Mouse (Mus musculus) embryonic facial prominence, embryonic 14.5 days (tissue): ENCODE data around the gene Omp. TPM values are rescaled to one million over a fixed set of nuclear protein-coding genes. Genes with fewer than 3 reads are reported as not detected.

ENCODE experiments used
- ATAC-seq: fragments of 200-750 bp; cut with Nextera tagmentation; 2 replicates; pipeline ENCODE4 v1.8.0; 2017; ENCODE audit warnings: low read depth, moderate number of reproducible peaks, moderate TSS enrichment
- DNase-seq: peaks from one replicate; pipeline ENCODE4 v3.0.0-alpha.2; 2015; ENCODE audit warnings: low spot score
- H3K27ac ChIP-seq: fragments of 300-500 bp; sonication (generic); replicated peaks from 2 replicates; pipeline ENCODE4 v1.5.1; 2014; ENCODE audit warnings: low read depth, mild to moderate bottlenecking, low read length, moderate library complexity
- H3K27me3 ChIP-seq: fragments of 300-500 bp; sonication (generic); replicated peaks from 2 replicates; pipeline ENCODE4 v1.6.1; 2014; ENCODE audit warnings: low read length; ENCODE audit not compliant: control insufficient read depth, insufficient read depth
- H3K36me3 ChIP-seq: fragments of 300-500 bp; sonication (generic); 2 replicates; pipeline ENCODE4 v1.6.1; 2014; ENCODE audit warnings: low read length, mixed read lengths; ENCODE audit not compliant: control insufficient read depth, insufficient read depth
- H3K4me1 ChIP-seq: fragments of 300-500 bp; sonication (generic); 2 replicates; pipeline ENCODE4 v1.6.1; 2014; ENCODE audit warnings: antibody characterized with exemption, low read length; ENCODE audit not compliant: control insufficient read depth, insufficient read depth
- H3K4me2 ChIP-seq: fragments of 300-500 bp; sonication (generic); 2 replicates; pipeline ENCODE4 v1.6.1; 2014; ENCODE audit warnings: low read depth, mild to moderate bottlenecking, low read length, moderate library complexity, mixed read lengths
- H3K4me3 ChIP-seq: fragments of 300-500 bp; sonication (generic); 2 replicates; pipeline ENCODE4 v1.5.1; 2014; ENCODE audit warnings: low read depth, mild to moderate bottlenecking, low read length
- H3K9ac ChIP-seq: fragments of 300-500 bp; sonication (generic); 2 replicates; pipeline ENCODE4 v1.6.1; 2014; ENCODE audit warnings: low read depth, mild to moderate bottlenecking, low read length, moderate library complexity, mixed read lengths
- H3K9me3 ChIP-seq: fragments of 300-500 bp; sonication (generic); 2 replicates; pipeline ENCODE4 v1.6.1; 2016; ENCODE audit warnings: low read length; ENCODE audit not compliant: control insufficient read depth
- WGBS: fragments of 180-500 bp; shearing (Covaris S2); extraction: QIAGEN DNeasy Blood & Tissue Kit; methylation state at CpG from one replicate; pipeline ENCODE4 v1.1.7; 2014; 5-methylcytosine and 5-hydroxymethylcytosine counted together
- polyA plus RNA-seq: library from polyadenylated mRNA; unstranded; fragments of >200 nt; fragmentation: Nextera tagmentation; extraction: Ambion mirVana; gene quantifications from 2 replicates; pipeline ENCODE4 v1.2.1, GENCODE M21; 2014

Gene Omp
- polyA plus RNA-seq, 1 experiment from 2014 or later, result 4.8 TPM

- DNase-seq, result no peak
- Histone ChIP-seq H3K9ac (no peak overlapping the region), H3K36me3 (no peaks in the 10 kb centered on the region), H3K4me2 (no peak overlapping the region), H3K9me3 (no peaks in the 10 kb centered on the region), H3K27me3 (no peaks in the 10 kb centered on the region), H3K27ac (no peak overlapping the region), H3K4me3 (no peak overlapping the region), H3K4me1 (0 out of 2 replicates have a peak, but pooled peaks cover 6% of the 10 kb centered on the region)
- ATAC-seq, result no peak
- 57% methylated on average over 3 of the region's 3 CpGs for WGBS
These were observed 4.1 kb downstream of the Omp start for GRCm38 (mm10) chr7:98141206-98141605.

GRCm38 (mm10) chr7:98140597-98140996 lies 4.7 kb downstream of the Omp start:
- no peaks in the 10 kb centered on the region for H3K36me3 ChIP-seq
- no peaks in the 10 kb centered on the region for H3K9me3 ChIP-seq
- no peak for ATAC-seq
- H3K4me3 ChIP-seq, result no peak overlapping the region
- H3K4me1 ChIP-seq, result 0 out of 2 replicates have a peak, but pooled peaks cover 6% of the 10 kb centered on the region
- H3K27me3 ChIP-seq, result no peaks in the 10 kb centered on the region
- H3K9ac ChIP-seq, result no peak overlapping the region
- 32% methylated on average over 2 of the region's 2 CpGs for WGBS
- no peak overlapping the region for H3K4me2 ChIP-seq
- DNase-seq, result no peak
- no peak overlapping the region for H3K27ac ChIP-seq

GRCm38 (mm10) chr7:98139216-98139615 lies 6.1 kb downstream of the Omp start:
- Histone ChIP-seq H3K36me3 (no peaks in the 10 kb centered on the region), H3K27me3 (no peaks in the 10 kb centered on the region), H3K9me3 (no peaks in the 10 kb centered on the region), H3K4me1 (0 out of 2 replicates have a peak, but pooled peaks cover 6% of the 10 kb centered on the region), H3K27ac (no peak overlapping the region), H3K9ac (no peak overlapping the region), H3K4me2 (no peak overlapping the region), H3K4me3 (no peak overlapping the region)
- ATAC-seq, result no peak
- 26% methylated on average over 9 of the region's 9 CpGs for WGBS
- no peak for DNase-seq

- 0 out of 2 replicates have a peak, but pooled peaks cover 6% of the 10 kb centered on the region for H3K4me1 ChIP-seq
- H3K9ac ChIP-seq, result no peak overlapping the region
- no peak overlapping the region for H3K27ac ChIP-seq
- 67% methylated on average over 2 of the region's 2 CpGs for WGBS
- no peak overlapping the region for H3K4me2 ChIP-seq
- H3K36me3 ChIP-seq, result no peaks in the 10 kb centered on the region
- no peak overlapping the region for H3K4me3 ChIP-seq
- no peaks in the 10 kb centered on the region for H3K9me3 ChIP-seq
- ATAC-seq, result peak; percentile 50; the same call in 1 of the 2 replicates
- no peak for DNase-seq
- H3K27me3 ChIP-seq, result no peaks in the 10 kb centered on the region
These were observed 7.3 kb downstream of the Omp start for GRCm38 (mm10) chr7:98137995-98138394.

GRCm38 (mm10) chr7:98137583-98137982 lies 7.7 kb downstream of the Omp start:
- Histone ChIP-seq H3K4me3 (no peak overlapping the region), H3K36me3 (no peaks in the 10 kb centered on the region), H3K9me3 (no peaks in the 10 kb centered on the region), H3K9ac (no peak overlapping the region), H3K27ac (no peak overlapping the region), H3K27me3 (no peaks in the 10 kb centered on the region), H3K4me2 (no peak overlapping the region), H3K4me1 (0 out of 2 replicates have a peak, but pooled peaks cover 6% of the 10 kb centered on the region)
- ATAC-seq (0 out of 2 replicates have a peak, but pooled peaks have one; percentile 14), DNase-seq (no peak)
- WGBS, result 56% methylated on average over 3 of the region's 3 CpGs

- Histone ChIP-seq H3K27ac (no peak overlapping the region), H3K9ac (no peak overlapping the region), H3K9me3 (no peaks in the 10 kb centered on the region), H3K4me3 (no peak overlapping the region), H3K4me2 (no peak overlapping the region), H3K4me1 (no peaks in the 10 kb centered on the region), H3K27me3 (no peaks in the 10 kb centered on the region), H3K36me3 (no peaks in the 10 kb centered on the region)
- DNase-seq (no peak), ATAC-seq (no peak)
- WGBS, result 96% methylated on average over 8 of the region's 8 CpGs
These were observed 13.6 kb downstream of the Omp start for GRCm38 (mm10) chr7:98131751-98132150.

GRCm38 (mm10) chr7:98125473-98125872 lies 19.8 kb downstream of the Omp start:
- no peaks in the 10 kb centered on the region for H3K9me3 ChIP-seq
- no peak for ATAC-seq
- no peak overlapping the region for H3K4me2 ChIP-seq
- H3K27ac ChIP-seq, result no peak overlapping the region
- H3K4me1 ChIP-seq, result no peaks in the 10 kb centered on the region
- no peak overlapping the region for H3K9ac ChIP-seq
- H3K4me3 ChIP-seq, result no peak overlapping the region
- no peak for DNase-seq
- no peaks in the 10 kb centered on the region for H3K27me3 ChIP-seq
- WGBS, result 35% methylated on average over 5 of the region's 5 CpGs
- H3K36me3 ChIP-seq, result no peaks in the 10 kb centered on the region

- H3K27me3 ChIP-seq, result no peaks in the 10 kb centered on the region
- H3K9ac ChIP-seq, result no peak overlapping the region
- H3K9me3 ChIP-seq, result no peaks in the 10 kb centered on the region
- ATAC-seq (no peak), DNase-seq (no peak)
- H3K4me3 ChIP-seq, result no peak overlapping the region
- no peaks in the 10 kb centered on the region for H3K36me3 ChIP-seq
- WGBS, result 51% methylated on average over 5 of the region's 5 CpGs
- H3K4me1 ChIP-seq, result no peaks in the 10 kb centered on the region
- H3K27ac ChIP-seq, result no peak overlapping the region
- H3K4me2 ChIP-seq, result no peak overlapping the region
These were observed 20.6 kb downstream of the Omp start for GRCm38 (mm10) chr7:98124701-98125100.

GRCm38 (mm10) chr7:98121673-98122072 lies 23.6 kb downstream of the Omp start:
- 76% methylated on average over 8 of the region's 8 CpGs for WGBS
- no peak for ATAC-seq
- no peaks in the 10 kb centered on the region for H3K27me3 ChIP-seq
- no peaks in the 10 kb centered on the region for H3K9me3 ChIP-seq
- H3K9ac ChIP-seq, result no peak overlapping the region
- H3K4me2 ChIP-seq, result no peak overlapping the region
- peaks cover 2% of the 10 kb centered on the region; the same call in 1 of the 2 replicates for H3K4me1 ChIP-seq
- no peak overlapping the region for H3K4me3 ChIP-seq
- H3K36me3 ChIP-seq, result no peaks in the 10 kb centered on the region
- no peak overlapping the region for H3K27ac ChIP-seq
- DNase-seq, result no peak
